Mouse (Mus musculus): ENCODE measurements around the gene Clec5a.
"Not testable (repeated sequence)": the region's sequence is repeated elsewhere in the genome, so short reads cannot be mapped to it uniquely, and the experiment has no call there.

The Clec5a gene

GRCm38 (mm10) chr6:40585645-40586044, at the start of gene Clec5a:
Clec5a (minus strand) TSS chr6:40585821.
- DNase-seq (ENCODE audit: low read depth in 1 of 2, low spot score in 2 of 2) = no peak

- DNase-seq (ENCODE audit: low read depth in 1 of 2, low spot score in 2 of 2) = no peak
Measured at GRCm38 (mm10) chr6:40634640-40635071, 49.0 kb upstream of the Clec5a start.

GRCm38 (mm10) chr6:40628406-40629000, 42.9 kb upstream of the Clec5a start, which contains the start of gene Mgam:
Mgam (plus strand) TSS chr6:40628831.
- DNase-seq (ENCODE audit: low read depth in 1 of 2, low spot score in 2 of 2) = no peak

- DNase-seq (ENCODE audit: low read depth in 1 of 2, low spot score in 2 of 2) = no peak
Measured at GRCm38 (mm10) chr6:40626111-40626510, 40.5 kb upstream of the Clec5a start.

GRCm38 (mm10) chr6:40617965-40618364, 32.3 kb upstream of the Clec5a start:
- DNase-seq (ENCODE audit: low read depth in 1 of 2, low spot score in 2 of 2) = no peak

GRCm38 (mm10) chr6:40613260-40613852, 27.7 kb upstream of the Clec5a start, which contains the start of gene Tas2r138:
Tas2r138 (minus strand) TSS chr6:40613310.
- DNase-seq (ENCODE audit: low read depth in 1 of 2, low spot score in 2 of 2) = no peak

GRCm38 (mm10) chr6:40610244-40610643, 24.6 kb upstream of the Clec5a start:
- DNase-seq (ENCODE audit: low read depth in 1 of 2, low spot score in 2 of 2) = no peak

GRCm38 (mm10) chr6:40607431-40607830, 21.8 kb upstream of the Clec5a start:
- DNase-seq (ENCODE audit: low read depth in 1 of 2, low spot score in 2 of 2) = no peak

GRCm38 (mm10) chr6:40598546-40598945, 12.9 kb upstream of the Clec5a start:
- not testable (repeated sequence) for DNase-seq (ENCODE audit: low read depth in 1 of 2, low spot score in 2 of 2)

GRCm38 (mm10) chr6:40594804-40595550, 9.4 kb upstream of the Clec5a start:
- no peak for DNase-seq (ENCODE audit: low read depth in 1 of 2, low spot score in 2 of 2)

GRCm38 (mm10) chr6:40588346-40588745, 2.7 kb upstream of the Clec5a start:
- DNase-seq (ENCODE audit: low read depth in 1 of 2, low spot score in 2 of 2) = no peak

GRCm38 (mm10) chr6:40584336-40584735, 1.3 kb downstream of the Clec5a start:
- no peak for DNase-seq (ENCODE audit: low read depth in 1 of 2, low spot score in 2 of 2)

- peak; percentile 5 to 22 for DNase-seq (ENCODE audit: low read depth in 1 of 2, low spot score in 2 of 2)
Measured at GRCm38 (mm10) chr6:40576305-40576704, 9.3 kb downstream of the Clec5a start.

GRCm38 (mm10) chr6:40573618-40574017, 12.0 kb downstream of the Clec5a start:
- DNase-seq (ENCODE audit: low read depth in 1 of 2, low spot score in 2 of 2) = no peak

- DNase-seq (ENCODE audit: low read depth in 1 of 2, low spot score in 2 of 2) = no peak
Measured at GRCm38 (mm10) chr6:40569187-40569586, 16.4 kb downstream of the Clec5a start, which contains the start of gene Olfr460. Olfr460 (plus strand) TSS chr6:40569487.

GRCm38 (mm10) chr6:40554950-40555349, 30.7 kb downstream of the Clec5a start, which contains the start of gene Olfr461:
Olfr461 (minus strand) TSS chr6:40555050.
- no peak for DNase-seq (ENCODE audit: low read depth in 1 of 2, low spot score in 2 of 2)

GRCm38 (mm10) chr6:40544690-40545089, 40.9 kb downstream of the Clec5a start:
- no peak for DNase-seq (ENCODE audit: low read depth in 1 of 2, low spot score in 2 of 2)

All from monocyte, adult 2 months (primary cell).